Mouse (Mus musculus) activated CD4-positive, CD25-positive, alpha-beta regulatory T cell (primary cell): ENCODE data around the gene Gm20814. TPM values are rescaled to one million over a fixed set of nuclear protein-coding genes. Genes with fewer than 3 reads are reported as not detected.

ENCODE experiments used
- polyA plus RNA-seq, 2 experiments: library from polyadenylated mRNA; unstranded; fragments of 100-300 nt; shearing (Covaris generic); gene quantifications; one replicate each; pipeline ENCODE4 v1.2.1; 2017

Gm20814 gene
- not detected for polyA plus RNA-seq

GRCm38 (mm10) chrY:75195556-75195955 lies at the start of gene Gm20814:
TSS of gene Gm20814 (plus strand) at chrY:75195856.

